Mouse (Mus musculus): Measurements from ENCODE around the gene Itgb7.
"Not testable (repeated sequence)": the region's sequence is repeated elsewhere in the genome, so short reads cannot be mapped to it uniquely, and the experiment has no call there.

Itgb7 gene

GRCm38 (mm10) chr15:102225619-102226018 is 6.1 kb downstream of the Itgb7 start:
- DNase-seq (ENCODE audit: low spot score in 2 of 2) = not testable (repeated sequence)

GRCm38 (mm10) chr15:102224992-102225617 is 6.6 kb downstream of the Itgb7 start:
- peak in 1 of 2 experiments; percentile 49 for DNase-seq (ENCODE audit: low spot score in 2 of 2)

- peak; percentile 65 to 77 for DNase-seq (ENCODE audit: low spot score in 2 of 2)
Observed at GRCm38 (mm10) chr15:102224186-102224991, 7.4 kb downstream of the Itgb7 start.

- no peak for DNase-seq (ENCODE audit: low spot score in 2 of 2)
Observed at GRCm38 (mm10) chr15:102222386-102222785, 9.4 kb downstream of the Itgb7 start.

- DNase-seq (ENCODE audit: low spot score in 2 of 2) = no peak
Observed at GRCm38 (mm10) chr15:102217325-102217724, 14.4 kb downstream of the Itgb7 start.

GRCm38 (mm10) chr15:102216459-102217228 is 15.1 kb downstream of the Itgb7 start:
- DNase-seq (ENCODE audit: low spot score in 2 of 2) = no peak

GRCm38 (mm10) chr15:102215624-102216023 is 16.1 kb downstream of the Itgb7 start:
- no peak for DNase-seq (ENCODE audit: low spot score in 2 of 2)

- no peak for DNase-seq (ENCODE audit: low spot score in 2 of 2)
Observed at GRCm38 (mm10) chr15:102214132-102214531, 17.6 kb downstream of the Itgb7 start.

GRCm38 (mm10) chr15:102211895-102212294 is 19.8 kb downstream of the Itgb7 start:
- DNase-seq (ENCODE audit: low spot score in 2 of 2) = no peak

- DNase-seq (ENCODE audit: low spot score in 2 of 2) = no peak
Observed at GRCm38 (mm10) chr15:102210816-102211215, 20.9 kb downstream of the Itgb7 start.

GRCm38 (mm10) chr15:102209114-102209513 is 22.6 kb downstream of the Itgb7 start:
- DNase-seq (ENCODE audit: low spot score in 2 of 2) = no peak

- DNase-seq (ENCODE audit: low spot score in 2 of 2) = no peak
Observed at GRCm38 (mm10) chr15:102208092-102208561, 23.6 kb downstream of the Itgb7 start.

- DNase-seq (ENCODE audit: low spot score in 2 of 2) = no peak
Observed at GRCm38 (mm10) chr15:102207351-102207750, 24.4 kb downstream of the Itgb7 start.

- DNase-seq (ENCODE audit: low spot score in 2 of 2) = no peak
Observed at GRCm38 (mm10) chr15:102205779-102206178, 26.0 kb downstream of the Itgb7 start.

GRCm38 (mm10) chr15:102204674-102205505 is 26.9 kb downstream of the Itgb7 start, which contains the start of gene Csad:
Gene Csad, minus strand, starts transcription at chr15:102204724.
- DNase-seq (ENCODE audit: low spot score in 2 of 2) = no peak

- peak; percentile 34 to 50 for DNase-seq (ENCODE audit: low spot score in 2 of 2)
Observed at GRCm38 (mm10) chr15:102203835-102204381, 27.8 kb downstream of the Itgb7 start.

GRCm38 (mm10) chr15:102202971-102203834 is 28.5 kb downstream of the Itgb7 start, which contains the start of gene Zfp740:
Gene Zfp740, plus strand, starts transcription at chr15:102203249.
- peak; percentile 84 to 87 for DNase-seq (ENCODE audit: low spot score in 2 of 2)

- DNase-seq (ENCODE audit: low spot score in 2 of 2) = no peak
Observed at GRCm38 (mm10) chr15:102198841-102199240, 32.9 kb downstream of the Itgb7 start.

- no peak for DNase-seq (ENCODE audit: low spot score in 2 of 2)
Observed at GRCm38 (mm10) chr15:102195373-102195772, 36.4 kb downstream of the Itgb7 start.

GRCm38 (mm10) chr15:102194439-102194838 is 37.3 kb downstream of the Itgb7 start:
- DNase-seq (ENCODE audit: low spot score in 2 of 2) = no peak
